Mouse (Mus musculus): ENCODE data around the gene Fam189a2.

Fam189a2 gene

GRCm38 (mm10) chr19:23941422-23941949 lies 89.3 kb downstream of the Fam189a2 start:
- DNase-seq (ENCODE audit: low read depth, low spot score), result no peak

- DNase-seq (ENCODE audit: low read depth, low spot score), result no peak
Observed at GRCm38 (mm10) chr19:23930826-23931225, 100.0 kb downstream of the Fam189a2 start.

GRCm38 (mm10) chr19:23925541-23925940 lies 105.3 kb downstream of the Fam189a2 start:
- no peak for DNase-seq (ENCODE audit: low read depth, low spot score)

GRCm38 (mm10) chr19:23924791-23925190 lies 106.0 kb downstream of the Fam189a2 start:
- no peak for DNase-seq (ENCODE audit: low read depth, low spot score)

GRCm38 (mm10) chr19:23924057-23924456 lies 106.8 kb downstream of the Fam189a2 start:
- no peak for DNase-seq (ENCODE audit: low read depth, low spot score)
